Mouse (Mus musculus): ENCODE data around the gene Tmem114.

Tmem114 gene

DNA sequence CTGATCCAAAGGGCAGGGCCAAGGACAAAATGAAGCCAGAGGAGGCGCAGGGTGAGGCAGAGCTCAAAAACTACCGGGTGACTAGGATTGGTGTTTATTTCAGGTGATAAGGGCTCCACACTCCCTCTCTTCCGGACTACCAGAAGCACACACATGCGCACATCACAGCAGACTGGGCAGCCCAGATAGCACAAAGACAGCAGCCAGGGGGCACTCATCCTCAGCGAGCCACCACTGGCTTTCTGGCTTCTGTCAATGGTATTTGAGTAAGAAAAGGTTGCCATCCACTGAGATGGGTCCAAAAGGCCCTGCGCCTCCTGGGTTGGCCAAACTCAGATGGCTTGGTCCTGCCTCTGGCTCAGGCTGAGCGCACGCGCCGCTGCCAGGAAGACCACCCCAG is 15.7 kb downstream of the Tmem114 start:
- no peak for DNase-seq (ENCODE audit: low spot score in 2 of 2)

GRCm38 (mm10) chr16:8406708-8407107 is 18.2 kb downstream of the Tmem114 start:
- DNase-seq (ENCODE audit: low spot score in 2 of 2), result peak in 1 of 2 experiments; percentile 64

DNA sequence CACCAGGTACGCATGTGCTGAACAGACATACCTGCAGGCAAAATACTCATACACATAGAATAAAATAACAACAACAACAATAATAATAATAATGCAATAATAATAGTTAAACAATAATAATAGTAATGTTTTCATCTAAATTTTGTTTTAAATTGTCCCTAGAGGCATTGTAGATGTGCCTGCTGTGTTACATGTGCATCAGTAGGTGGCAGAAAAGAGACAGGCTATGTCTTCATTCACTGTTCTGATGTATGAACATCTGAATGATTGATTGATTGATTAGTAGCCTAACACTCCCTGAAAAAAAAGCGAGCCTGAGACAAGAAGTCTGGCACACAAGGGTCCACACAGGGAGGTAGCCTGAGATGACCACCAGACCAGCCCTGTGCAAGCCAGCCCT is 22.3 kb downstream of the Tmem114 start:
- DNase-seq (ENCODE audit: low spot score in 2 of 2), result no peak

- DNase-seq (ENCODE audit: low spot score in 2 of 2), result no peak
Observed at GRCm38 (mm10) chr16:8401171-8401955, 23.6 kb downstream of the Tmem114 start.

- no peak for DNase-seq (ENCODE audit: low spot score in 2 of 2)
Observed at GRCm38 (mm10) chr16:8399868-8400267, 25.1 kb downstream of the Tmem114 start.

DNA sequence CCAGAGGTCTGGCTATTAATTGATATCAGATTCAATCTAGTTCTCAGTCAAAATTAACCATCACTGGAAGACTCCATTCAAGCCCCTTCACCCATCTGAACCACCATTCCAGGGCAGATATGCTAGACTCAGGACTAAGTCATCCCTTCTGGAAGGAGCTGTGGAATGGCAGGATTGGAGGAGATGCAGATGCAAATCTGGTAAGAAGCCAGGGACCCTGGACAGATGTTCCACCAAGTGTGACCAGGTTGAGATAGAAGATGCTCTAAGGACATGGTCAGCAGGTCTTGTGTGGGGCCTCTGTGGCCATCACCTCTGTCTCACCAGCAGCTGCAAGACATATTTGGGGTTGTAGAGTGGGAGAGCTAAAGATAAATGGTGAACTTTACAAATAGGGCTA is 30.0 kb downstream of the Tmem114 start:
- DNase-seq (ENCODE audit: low spot score in 2 of 2), result no peak

- no peak for DNase-seq (ENCODE audit: low spot score in 2 of 2)
Observed at GRCm38 (mm10) chr16:8388491-8388890, 36.4 kb downstream of the Tmem114 start.

DNA sequence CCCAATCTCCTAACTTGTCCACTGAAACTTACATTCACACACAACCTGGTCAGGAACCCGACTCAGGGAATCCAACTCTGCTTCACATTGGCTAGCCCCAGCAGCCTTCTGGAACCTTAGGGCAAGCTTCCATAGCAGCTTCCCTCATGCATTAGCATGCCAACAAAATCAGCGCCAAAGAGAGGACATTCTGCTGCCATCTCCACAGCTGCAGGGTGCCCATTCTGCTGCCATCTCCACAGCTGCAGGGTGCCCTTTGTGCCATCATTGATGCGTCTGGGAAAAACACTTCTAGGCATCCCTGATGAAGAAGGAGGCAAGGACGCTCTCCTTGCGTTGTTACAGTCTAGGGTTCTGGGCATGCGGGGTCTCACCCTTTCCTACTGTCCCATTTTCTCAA is 38.5 kb downstream of the Tmem114 start:
- no peak for DNase-seq (ENCODE audit: low spot score in 2 of 2)

- no peak for DNase-seq (ENCODE audit: low spot score in 2 of 2)
Observed at GRCm38 (mm10) chr16:8385679-8386078, 39.3 kb downstream of the Tmem114 start.

GRCm38 (mm10) chr16:8384772-8385171 is 40.2 kb downstream of the Tmem114 start:
- DNase-seq (ENCODE audit: low spot score in 2 of 2), result no peak

DNA sequence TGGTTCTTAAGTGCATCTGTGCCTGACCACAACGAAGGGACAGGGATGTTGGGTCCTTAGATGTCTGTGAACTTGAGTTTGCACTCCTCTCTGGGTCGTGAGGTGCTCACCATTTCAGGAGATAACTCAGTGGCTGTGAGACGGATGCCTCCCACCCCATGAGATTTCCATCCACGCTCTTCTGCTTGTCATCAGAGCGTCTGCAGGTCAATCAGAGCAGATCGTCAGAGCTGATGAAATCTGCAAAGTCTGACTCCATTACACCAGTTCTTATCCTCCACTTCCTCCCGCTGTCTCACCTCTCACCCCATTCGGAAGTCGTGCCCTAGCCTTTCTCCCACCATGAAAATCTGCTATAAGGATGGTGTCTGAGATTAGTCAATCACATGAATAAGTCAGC is 41.5 kb downstream of the Tmem114 start:
- no peak for DNase-seq (ENCODE audit: low spot score in 2 of 2)

- no peak for DNase-seq (ENCODE audit: low spot score in 2 of 2)
Observed at GRCm38 (mm10) chr16:8363066-8363465, 61.9 kb downstream of the Tmem114 start.

All from thymus, postnatal 10 days (tissue).